Mouse (Mus musculus) small intestine, adult 2 months (tissue): ENCODE data around the gene Efna3. TPM values are rescaled to one million over a fixed set of nuclear protein-coding genes. Genes with fewer than 3 reads are reported as not detected.

Experiments
- H3K27ac ChIP-seq: fragments of 200-500 bp; 2 replicates; pipeline ENCODE4 v1.5.1; 2012; ENCODE audit warnings: low read depth, low read length, control low read depth, inconsistent platforms; ENCODE audit not compliant: insufficient read depth
- H3K27me3 ChIP-seq: fragments of 200-500 bp; 2 replicates; pipeline ENCODE4 v1.6.1; 2012; ENCODE audit warnings: mild to moderate bottlenecking, moderate library complexity, low read length, inconsistent platforms; ENCODE audit not compliant: control insufficient read depth, insufficient read depth
- H3K36me3 ChIP-seq: fragments of 200-500 bp; 2 replicates; pipeline ENCODE4 v1.6.1; 2012; ENCODE audit warnings: mild to moderate bottlenecking, low read length, control low read depth, inconsistent platforms; ENCODE audit not compliant: control insufficient read depth, insufficient read depth
- H3K4me1 ChIP-seq: fragments of 200-500 bp; 2 replicates; pipeline ENCODE4 v1.6.1; 2012; ENCODE audit warnings: low read length, inconsistent platforms, mixed read lengths; ENCODE audit not compliant: control insufficient read depth, insufficient read depth, insufficient read length
- H3K4me3 ChIP-seq: fragments of 200-500 bp; 2 replicates; pipeline ENCODE4 v1.5.1; 2012; ENCODE audit warnings: low read depth, mild to moderate bottlenecking, control low read depth, inconsistent platforms, low read length, moderate library complexity
- CTCF ChIP-seq: fragments of 200-500 bp; IDR thresholded peaks from 2 replicates; pipeline ENCODE4 v1.5.1; 2012; ENCODE audit warnings: low read depth, mild to moderate bottlenecking, control low read depth, inconsistent platforms, low read length, moderate library complexity, mixed read lengths; ENCODE audit not compliant: insufficient replicate concordance, insufficient read length; ENCODE audit errors: extremely low read depth
- POLR2A ChIP-seq: fragments of 200-500 bp; IDR thresholded peaks from 2 replicates; pipeline ENCODE4 v1.6.1; 2012; ENCODE audit warnings: low read depth, mild to moderate bottlenecking, control low read depth, inconsistent platforms, low read length, moderate library complexity
- WGBS: fragments of 180-500 bp; shearing (Covaris S2); methylation state at CpG from one replicate; pipeline ENCODE4 v1.1.7; 2018; 5-methylcytosine and 5-hydroxymethylcytosine counted together
- polyA plus RNA-seq: library from polyadenylated mRNA; depleted of rRNA; stranded (reverse); fragments of >200 nt; gene quantifications from 2 replicates; pipeline ENCODE4 v1.2.3, GENCODE M21; 2012

Gene Efna3
- polyA plus RNA-seq, 1 experiment = 7.0 TPM

- Histone ChIP-seq H3K36me3 (no peaks in the 10 kb centered on the region), H3K4me1 (peaks cover 31% of the 10 kb centered on the region), H3K4me3 (no peak overlapping the region), H3K27me3 (no peaks in the 10 kb centered on the region), H3K27ac (peak overlapping the region; percentile 29; the same call in 1 of the 2 replicates)
- TF ChIP-seq POLR2A = no peak
- TF ChIP-seq CTCF = no peak
- WGBS = 59% methylated on average over 8 of the region's 8 CpGs
Observed at GRCm38 (mm10) chr3:89295685-89296230, 27.0 kb downstream of the Efna3 start.

- H3K36me3 ChIP-seq = no peaks in the 10 kb centered on the region
- TF ChIP-seq CTCF (no peak), POLR2A (no peak)
- H3K4me3 ChIP-seq = no peak overlapping the region
- no peaks in the 10 kb centered on the region for H3K27me3 ChIP-seq
- H3K4me1 ChIP-seq = peaks cover 28% of the 10 kb centered on the region
- 35% methylated on average over 5 of the region's 5 CpGs for WGBS
- H3K27ac ChIP-seq = peak overlapping the region; percentile 85
Observed at GRCm38 (mm10) chr3:89294195-89294594, 28.6 kb downstream of the Efna3 start.

DNA sequence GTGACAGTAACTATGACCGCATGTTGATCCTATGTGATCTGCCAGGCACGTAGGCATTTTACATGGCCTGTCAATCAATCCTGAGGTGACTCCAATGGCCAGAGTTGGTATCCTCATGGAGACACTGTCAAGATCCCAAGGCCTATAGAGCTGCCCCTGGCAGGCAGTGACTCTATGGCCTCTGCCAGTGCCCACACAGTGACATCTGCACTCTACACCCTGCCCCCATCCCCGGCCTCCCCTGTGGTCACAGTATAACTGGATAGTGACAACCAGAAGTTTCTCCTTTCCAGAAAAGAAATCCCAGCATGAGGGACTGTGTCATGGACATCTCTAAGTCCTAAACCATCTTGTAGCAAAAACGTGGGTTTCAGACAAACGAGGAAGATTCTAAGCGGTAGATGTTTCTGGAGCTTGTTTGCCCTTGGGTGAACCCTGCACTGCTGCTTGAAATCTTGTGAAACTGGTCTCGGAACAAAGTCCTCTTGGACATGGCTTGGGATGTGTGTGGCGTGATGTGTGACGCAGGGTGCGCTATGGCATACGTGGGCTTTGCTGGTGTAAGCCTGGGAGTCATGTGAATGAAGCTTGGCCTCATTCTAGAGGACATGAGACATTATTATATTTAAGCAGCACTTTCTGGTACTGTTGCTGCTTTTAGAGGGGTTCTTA is 29.4 kb downstream of the Efna3 start:
- Histone ChIP-seq H3K4me3 (no peak overlapping the region), H3K27ac (peak overlapping the region; percentile 85), H3K4me1 (peaks cover 32% of the 10 kb centered on the region), H3K27me3 (no peaks in the 10 kb centered on the region), H3K36me3 (no peaks in the 10 kb centered on the region)
- no peak for TF ChIP-seq CTCF
- no peak for TF ChIP-seq POLR2A
- 35% methylated on average over 11 of the region's 11 CpGs for WGBS

GRCm38 (mm10) chr3:89292303-89292702 is 30.5 kb downstream of the Efna3 start:
- H3K27me3 ChIP-seq = no peaks in the 10 kb centered on the region
- WGBS = 64% methylated on average over 5 of the region's 5 CpGs
- no peak overlapping the region for H3K27ac ChIP-seq
- no peak overlapping the region for H3K4me3 ChIP-seq
- H3K36me3 ChIP-seq = no peaks in the 10 kb centered on the region
- peaks cover 35% of the 10 kb centered on the region for H3K4me1 ChIP-seq
- TF ChIP-seq CTCF = no peak
- TF ChIP-seq POLR2A = no peak

- Histone ChIP-seq H3K27me3 (no peaks in the 10 kb centered on the region), H3K36me3 (no peaks in the 10 kb centered on the region), H3K4me3 (no peak overlapping the region), H3K27ac (no peak overlapping the region), H3K4me1 (peaks cover 35% of the 10 kb centered on the region)
- WGBS = 66% methylated on average over 10 of the region's 10 CpGs
- TF ChIP-seq POLR2A (no peak), CTCF (no peak)
Observed at GRCm38 (mm10) chr3:89291874-89292273, 30.9 kb downstream of the Efna3 start.

- Histone ChIP-seq H3K4me3 (no peak overlapping the region), H3K36me3 (no peaks in the 10 kb centered on the region), H3K27me3 (no peaks in the 10 kb centered on the region), H3K4me1 (peaks cover 30% of the 10 kb centered on the region), H3K27ac (peak overlapping the region; percentile 55)
- TF ChIP-seq POLR2A (no peak), CTCF (no peak)
- WGBS = 12% methylated on average over 7 of the region's 7 CpGs
Observed at GRCm38 (mm10) chr3:89288503-89288928, 34.2 kb downstream of the Efna3 start.

DNA sequence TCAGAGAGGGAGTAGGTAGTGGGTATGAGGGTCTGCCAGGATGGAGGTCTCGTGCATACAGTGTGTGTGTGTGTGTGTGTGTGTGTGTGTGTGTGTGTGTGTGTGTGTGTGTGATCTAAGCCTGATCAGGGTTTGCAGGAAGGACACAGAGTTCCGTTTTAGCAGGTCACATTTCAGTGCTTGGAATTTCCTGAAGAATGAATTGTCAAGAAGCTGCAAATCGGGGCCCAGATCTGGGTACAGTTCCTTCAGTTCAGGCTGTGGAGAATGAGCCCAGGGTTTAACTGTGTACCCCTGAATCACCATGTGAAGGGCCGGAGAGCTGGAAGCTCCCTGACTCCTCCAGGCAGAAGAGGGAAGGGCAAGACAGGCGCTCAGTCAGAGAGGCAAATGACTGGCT is 35.5 kb downstream of the Efna3 start:
- no peaks in the 10 kb centered on the region for H3K27me3 ChIP-seq
- H3K4me1 ChIP-seq = peaks cover 21% of the 10 kb centered on the region
- WGBS = 76% methylated on average over 5 of the region's 5 CpGs
- H3K4me3 ChIP-seq = no peak overlapping the region
- H3K27ac ChIP-seq = no peak overlapping the region
- no peak for TF ChIP-seq CTCF
- no peak for TF ChIP-seq POLR2A
- no peaks in the 10 kb centered on the region for H3K36me3 ChIP-seq
